Mouse (Mus musculus): ENCODE results near the gene Ldhd. TPM values are rescaled to one million over a fixed set of nuclear protein-coding genes. Genes with fewer than 3 reads are reported as not detected.

The Ldhd gene
- polyA plus RNA-seq, 1 experiment from 2014 or later, result 0.09 TPM

GRCm38 (mm10) chr8:111626528-111626820 is 3.7 kb downstream of the Ldhd start:
- no peak for DNase-seq (ENCODE audit: low spot score)
- no peak overlapping the region for H3K4me3 ChIP-seq
- H3K27me3 ChIP-seq (ENCODE audit: low read depth, poor library complexity, severe bottlenecking), result no peaks in the 10 kb centered on the region
- no peaks in the 10 kb centered on the region for H3K9me3 ChIP-seq (replicated peaks)
- H3K36me3 ChIP-seq, result peaks cover 43% of the 10 kb centered on the region
- no peak overlapping the region for H3K27ac ChIP-seq (replicated peaks)
- WGBS, result 80% methylated on average over 8 of the region's 8 CpGs
- H3K4me1 ChIP-seq, result peaks cover 18% of the 10 kb centered on the region

- no peaks in the 10 kb centered on the region for H3K9me3 ChIP-seq (replicated peaks)
- peak; percentile 76 for DNase-seq (ENCODE audit: low spot score)
- no peak overlapping the region for H3K27ac ChIP-seq (replicated peaks)
- H3K4me1 ChIP-seq, result peaks cover 18% of the 10 kb centered on the region
- 36% methylated on average over 6 of the region's 6 CpGs for WGBS
- no peaks in the 10 kb centered on the region for H3K27me3 ChIP-seq (ENCODE audit: low read depth, poor library complexity, severe bottlenecking)
- peaks cover 49% of the 10 kb centered on the region for H3K36me3 ChIP-seq
- H3K4me3 ChIP-seq, result no peak overlapping the region
These were observed 4.3 kb downstream of the Ldhd start for GRCm38 (mm10) chr8:111625694-111626527.

- no peaks in the 10 kb centered on the region for H3K27me3 ChIP-seq (ENCODE audit: low read depth, poor library complexity, severe bottlenecking)
- H3K4me3 ChIP-seq, result no peak overlapping the region
- 92% methylated on average over 10 of the region's 10 CpGs for WGBS
- peaks cover 58% of the 10 kb centered on the region for H3K36me3 ChIP-seq
- no peak for DNase-seq (ENCODE audit: low spot score)
- no peak overlapping the region for H3K27ac ChIP-seq (replicated peaks)
- no peaks in the 10 kb centered on the region for H3K9me3 ChIP-seq (replicated peaks)
- peaks cover 14% of the 10 kb centered on the region for H3K4me1 ChIP-seq
These were observed 5.3 kb downstream of the Ldhd start for GRCm38 (mm10) chr8:111624853-111625221.

GRCm38 (mm10) chr8:111624081-111624852 is 5.9 kb downstream of the Ldhd start:
- no peak for DNase-seq (ENCODE audit: low spot score)
- no peaks in the 10 kb centered on the region for H3K9me3 ChIP-seq (replicated peaks)
- no peaks in the 10 kb centered on the region for H3K27me3 ChIP-seq (ENCODE audit: low read depth, poor library complexity, severe bottlenecking)
- H3K4me3 ChIP-seq, result no peak overlapping the region
- WGBS, result 86% methylated on average over 12 of the region's 12 CpGs
- peaks cover 64% of the 10 kb centered on the region for H3K36me3 ChIP-seq
- H3K27ac ChIP-seq (replicated peaks), result no peak overlapping the region
- peaks cover 9% of the 10 kb centered on the region for H3K4me1 ChIP-seq

GRCm38 (mm10) chr8:111622553-111622952 is 7.6 kb downstream of the Ldhd start:
- peaks cover 64% of the 10 kb centered on the region for H3K36me3 ChIP-seq
- no peak for DNase-seq (ENCODE audit: low spot score)
- no peak overlapping the region for H3K4me3 ChIP-seq
- H3K9me3 ChIP-seq (replicated peaks), result no peaks in the 10 kb centered on the region
- H3K4me1 ChIP-seq, result peaks cover 9% of the 10 kb centered on the region
- peak overlapping the region; percentile 55; the same call in 1 of the 2 replicates for H3K27ac ChIP-seq (replicated peaks)
- WGBS, result 76% methylated on average over 10 of the region's 10 CpGs
- H3K27me3 ChIP-seq (ENCODE audit: low read depth, poor library complexity, severe bottlenecking), result no peaks in the 10 kb centered on the region

- no peaks in the 10 kb centered on the region for H3K27me3 ChIP-seq (ENCODE audit: low read depth, poor library complexity, severe bottlenecking)
- peaks cover 11% of the 10 kb centered on the region for H3K4me1 ChIP-seq
- peaks cover 64% of the 10 kb centered on the region for H3K36me3 ChIP-seq
- H3K9me3 ChIP-seq (replicated peaks), result no peaks in the 10 kb centered on the region
- no peak for DNase-seq (ENCODE audit: low spot score)
- 61% methylated on average over 3 of the region's 3 CpGs for WGBS
- 0 out of 2 replicates have a peak overlapping the region, but pooled peaks have one; percentile 7 for H3K27ac ChIP-seq (replicated peaks)
- H3K4me3 ChIP-seq, result no peak overlapping the region
These were observed 8.1 kb downstream of the Ldhd start for GRCm38 (mm10) chr8:111622104-111622503.

- 72% methylated on average over 1 of the region's 1 CpGs for WGBS
- DNase-seq (ENCODE audit: low spot score), result no peak
- peaks cover 11% of the 10 kb centered on the region for H3K4me1 ChIP-seq
- no peak overlapping the region for H3K27ac ChIP-seq (replicated peaks)
- H3K9me3 ChIP-seq (replicated peaks), result no peaks in the 10 kb centered on the region
- H3K4me3 ChIP-seq, result no peak overlapping the region
- peaks cover 57% of the 10 kb centered on the region for H3K36me3 ChIP-seq
- no peaks in the 10 kb centered on the region for H3K27me3 ChIP-seq (ENCODE audit: low read depth, poor library complexity, severe bottlenecking)
These were observed 10.2 kb downstream of the Ldhd start for GRCm38 (mm10) chr8:111619936-111620335.

- H3K4me1 ChIP-seq, result peaks cover 11% of the 10 kb centered on the region
- peaks cover 52% of the 10 kb centered on the region for H3K36me3 ChIP-seq
- H3K27me3 ChIP-seq (ENCODE audit: low read depth, poor library complexity, severe bottlenecking), result no peaks in the 10 kb centered on the region
- no peak overlapping the region for H3K27ac ChIP-seq (replicated peaks)
- 90% methylated on average over 4 of the region's 4 CpGs for WGBS
- DNase-seq (ENCODE audit: low spot score), result no peak
- no peak overlapping the region for H3K4me3 ChIP-seq
- H3K9me3 ChIP-seq (replicated peaks), result no peaks in the 10 kb centered on the region
These were observed 11.9 kb downstream of the Ldhd start for GRCm38 (mm10) chr8:111618273-111618672.

- Histone ChIP-seq H3K27me3 (ENCODE audit: low read depth, poor library complexity, severe bottlenecking) (no peaks in the 10 kb centered on the region), H3K9me3 (replicated peaks) (no peaks in the 10 kb centered on the region), H3K27ac (replicated peaks) (no peak overlapping the region), H3K4me1 (peaks cover 11% of the 10 kb centered on the region), H3K4me3 (no peak overlapping the region), H3K36me3 (peaks cover 53% of the 10 kb centered on the region)
- WGBS, result 84% methylated on average over 6 of the region's 6 CpGs
- DNase-seq (ENCODE audit: low spot score), result no peak
These were observed 12.4 kb downstream of the Ldhd start for GRCm38 (mm10) chr8:111617812-111618211.

GRCm38 (mm10) chr8:111614786-111615701 is 15.1 kb downstream of the Ldhd start:
- 90% methylated on average over 6 of the region's 6 CpGs for WGBS
- Histone ChIP-seq H3K27ac (replicated peaks) (no peak overlapping the region), H3K4me3 (no peak overlapping the region), H3K36me3 (peaks cover 51% of the 10 kb centered on the region), H3K9me3 (replicated peaks) (no peaks in the 10 kb centered on the region), H3K4me1 (peaks cover 2% of the 10 kb centered on the region; the same call in 1 of the 2 replicates), H3K27me3 (ENCODE audit: low read depth, poor library complexity, severe bottlenecking) (no peaks in the 10 kb centered on the region)
- DNase-seq (ENCODE audit: low spot score), result no peak

GRCm38 (mm10) chr8:111613181-111613580 is 17.0 kb downstream of the Ldhd start:
- Histone ChIP-seq H3K27ac (replicated peaks) (no peak overlapping the region), H3K36me3 (peaks cover 45% of the 10 kb centered on the region), H3K4me3 (no peak overlapping the region)

GRCm38 (mm10) chr8:111607414-111607813 is 22.8 kb downstream of the Ldhd start:
- Histone ChIP-seq H3K9me3 (replicated peaks) (no peaks in the 10 kb centered on the region), H3K4me3 (no peak overlapping the region), H3K27ac (replicated peaks) (no peak overlapping the region), H3K4me1 (no peaks in the 10 kb centered on the region), H3K27me3 (ENCODE audit: low read depth, poor library complexity, severe bottlenecking) (no peaks in the 10 kb centered on the region), H3K36me3 (peaks cover 40% of the 10 kb centered on the region)
- no peak for DNase-seq (ENCODE audit: low spot score)
- WGBS, result 95% methylated on average over 7 of the region's 7 CpGs

More at GRCm38 (mm10) chr8:111613181-111613580, 17.0 kb downstream of the Ldhd start:
- DNase-seq (ENCODE audit: low spot score), result no peak
- 84% methylated on average over 5 of the region's 5 CpGs for WGBS
- H3K4me1 ChIP-seq, result peaks cover 2% of the 10 kb centered on the region; the same call in 1 of the 2 replicates
- no peaks in the 10 kb centered on the region for H3K9me3 ChIP-seq (replicated peaks)
- no peaks in the 10 kb centered on the region for H3K27me3 ChIP-seq (ENCODE audit: low read depth, poor library complexity, severe bottlenecking)
